In the genomic region with DNA sequence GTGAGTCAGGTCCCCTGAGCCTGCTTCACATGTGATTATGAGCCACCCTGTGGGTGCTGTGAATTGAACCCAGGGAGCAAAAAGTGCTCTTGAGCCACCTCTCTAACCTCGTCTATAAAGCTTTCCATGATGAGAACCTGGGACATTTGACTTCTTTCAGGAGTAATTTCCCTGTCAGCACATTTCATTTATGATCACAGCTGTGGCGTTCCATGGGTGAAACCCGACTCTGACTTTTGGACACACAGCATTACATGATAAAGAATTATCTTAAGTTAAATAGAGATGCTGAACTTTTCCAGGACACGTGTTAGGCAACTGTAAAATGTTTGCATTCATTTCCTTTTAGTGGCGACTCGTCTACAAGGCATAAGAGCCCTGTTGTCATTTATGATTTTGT, we compare ENCODE assay signal across 33 mouse cellular contexts. TPM values are rescaled to one million over a fixed set of nuclear protein-coding genes. Genes with fewer than 3 reads are reported as not detected.
"Had no signal": no experiment of that assay in that cellular context is flagged by ENCODE, and none has a peak within 500 bp of the region (broad histone marks: within the 10 kb centered on the region; RNA-seq: fewer than 3 reads in every experiment).

No protein-coding gene starts in this region.

- ATAC-seq: liver, embryonic 12.5 days; liver, postnatal 0 days; lung, postnatal 0 days; midbrain, embryonic 13.5 days; midbrain, embryonic 15.5 days; midbrain, embryonic 16.5 days had no signal

- DNase-seq: left cerebral cortex, postnatal 4 days; liver; liver, embryonic 13.5 days; liver, postnatal 0 days; lung, adult 18-20 months; lung, adult 2 months; lung, embryonic 14.5 days; lung, postnatal 10 days; lung, postnatal 14 days; lung, postnatal 36 days; lung, postnatal 4 days; midbrain, embryonic 14.5 days had no signal

- H3K36me3 ChIP-seq: limb, embryonic 10.5 days; limb, embryonic 12.5 days; limb, embryonic 13.5 days; limb, embryonic 15.5 days; liver, embryonic 12.5 days; liver, embryonic 13.5 days; liver, embryonic 15.5 days; lung, embryonic 15.5 days; midbrain, embryonic 10.5 days; midbrain, embryonic 12.5 days; midbrain, embryonic 13.5 days; midbrain, embryonic 15.5 days; neural tube, embryonic 12.5 days; neural tube, embryonic 13.5 days had no signal

- H3K9ac ChIP-seq: limb, embryonic 12.5 days; limb, embryonic 13.5 days; limb, embryonic 15.5 days; liver, embryonic 12.5 days; liver, embryonic 13.5 days; liver, embryonic 14.5 days; liver, embryonic 15.5 days; liver, postnatal 0 days; lung, embryonic 14.5 days; lung, embryonic 15.5 days; midbrain, embryonic 12.5 days; midbrain, embryonic 13.5 days; midbrain, embryonic 15.5 days; neural tube, embryonic 12.5 days; neural tube, embryonic 13.5 days had no signal

- H3K4me3 ChIP-seq: limb, embryonic 10.5 days; limb, embryonic 12.5 days; limb, embryonic 13.5 days; limb, embryonic 15.5 days; liver, embryonic 12.5 days; liver, embryonic 13.5 days; liver, embryonic 15.5 days; lung, embryonic 15.5 days; megakaryocyte, embryonic 14.5 days; midbrain, embryonic 10.5 days; midbrain, embryonic 12.5 days; midbrain, embryonic 13.5 days; midbrain, embryonic 15.5 days; neural tube, embryonic 12.5 days; neural tube, embryonic 13.5 days had no signal

- H3K27ac ChIP-seq: limb, embryonic 10.5 days; limb, embryonic 12.5 days; limb, embryonic 13.5 days; limb, embryonic 15.5 days; liver, embryonic 12.5 days; liver, embryonic 13.5 days; liver, embryonic 14.5 days; liver, embryonic 15.5 days; lung, embryonic 15.5 days; macrophage; midbrain, embryonic 10.5 days; midbrain, embryonic 12.5 days; midbrain, embryonic 13.5 days; midbrain, embryonic 15.5 days; neural tube, embryonic 12.5 days; neural tube, embryonic 13.5 days had no signal

- H3K4me1 ChIP-seq: limb, embryonic 15.5 days; liver, embryonic 12.5 days; liver, embryonic 13.5 days; liver, embryonic 15.5 days; lung, embryonic 15.5 days; megakaryocyte, embryonic 14.5 days; midbrain, embryonic 10.5 days; midbrain, embryonic 12.5 days; midbrain, embryonic 13.5 days; midbrain, embryonic 15.5 days; neural tube, embryonic 12.5 days; neural tube, embryonic 13.5 days had no signal

- H3K4me2 ChIP-seq: limb, embryonic 12.5 days; limb, embryonic 13.5 days; limb, embryonic 15.5 days; liver, embryonic 11.5 days; liver, embryonic 12.5 days; liver, embryonic 13.5 days; liver, embryonic 15.5 days; lung, embryonic 14.5 days; lung, embryonic 15.5 days; midbrain, embryonic 11.5 days; midbrain, embryonic 12.5 days; midbrain, embryonic 13.5 days; midbrain, embryonic 15.5 days; neural tube, embryonic 12.5 days; neural tube, embryonic 13.5 days had no signal

- H3K9me3 ChIP-seq: limb, embryonic 10.5 days; limb, embryonic 12.5 days; limb, embryonic 13.5 days; limb, embryonic 15.5 days; liver, embryonic 12.5 days; liver, embryonic 13.5 days; liver, embryonic 15.5 days; lung, embryonic 15.5 days; megakaryocyte, embryonic 14.5 days; midbrain, embryonic 10.5 days; midbrain, embryonic 12.5 days; midbrain, embryonic 13.5 days; midbrain, embryonic 15.5 days; neural tube, embryonic 12.5 days; neural tube, embryonic 13.5 days had no signal

- H3K27me3 ChIP-seq: limb, embryonic 12.5 days; limb, embryonic 13.5 days; limb, embryonic 15.5 days; liver, embryonic 12.5 days; liver, embryonic 13.5 days; liver, embryonic 15.5 days; lung, embryonic 15.5 days; megakaryocyte, embryonic 14.5 days; midbrain, embryonic 12.5 days; midbrain, embryonic 13.5 days; midbrain, embryonic 15.5 days; neural tube, embryonic 12.5 days; neural tube, embryonic 13.5 days had no signal

RNA-seq across cellular contexts. Expression of a gene that starts 39.9 kb away (rescaled TPM):
- total RNA-seq: monocyte, adult 5-6 weeks had no signal
